25 mouse cellular contexts compared by ENCODE assay signal in the genomic region with DNA sequence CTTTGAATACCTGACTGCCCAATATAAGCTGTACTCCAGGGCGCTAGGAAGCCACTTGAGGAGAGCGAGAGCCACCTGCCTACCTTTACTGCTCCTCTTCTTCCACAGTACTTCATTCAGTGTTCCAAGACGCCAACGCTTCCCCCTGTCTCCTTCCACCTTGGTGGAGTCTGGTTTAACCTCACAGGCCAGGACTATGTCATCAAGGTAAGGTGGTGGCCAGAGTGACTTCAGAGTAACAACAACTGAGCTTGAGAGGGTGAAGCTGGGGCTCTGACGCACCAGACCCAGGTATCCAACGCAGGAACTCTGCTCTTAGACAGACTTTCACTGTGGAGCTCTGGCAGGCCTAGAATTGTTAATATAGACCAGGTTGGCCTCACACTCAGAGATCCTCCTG. TPM values are rescaled to one million over a fixed set of nuclear protein-coding genes. Genes with fewer than 3 reads are reported as not detected.
"Had no signal": no experiment of that assay in that cellular context is flagged by ENCODE, and none has a peak within 500 bp of the region (broad histone marks: within the 10 kb centered on the region; RNA-seq: fewer than 3 reads in every experiment).

No protein-coding gene starts in this region.

- H3K4me2 ChIP-seq: liver, embryonic 15.5 days had no signal

- H3K9ac ChIP-seq: limb, embryonic 13.5 days; liver, embryonic 12.5 days; liver, embryonic 15.5 days; stomach, embryonic 15.5 days had no signal

- ATAC-seq: liver, embryonic 12.5 days; midbrain, embryonic 16.5 days had no signal

- DNase-seq: kidney, adult 2 months; kidney, postnatal 25 days; layer of hippocampus, adult 9-11 months; liver; lung, adult 18-20 months; lung, postnatal 14 days; retina, postnatal 1 day; right cerebral cortex, postnatal 25 days; spleen, adult 18-20 months; thymus, adult 2 months; thymus, postnatal 14 days; thymus, postnatal 4 days had no signal

- H3K36me3 ChIP-seq: limb, embryonic 10.5 days; limb, embryonic 13.5 days; liver, embryonic 12.5 days; liver, embryonic 15.5 days; neural tube, embryonic 13.5 days; stomach, embryonic 15.5 days had no signal

- H3K4me3 ChIP-seq: limb, embryonic 10.5 days; liver, embryonic 12.5 days; liver, embryonic 15.5 days; myocyte had no signal

- H3K27ac ChIP-seq: kidney, postnatal 0 days; limb, embryonic 10.5 days; limb, embryonic 13.5 days; liver, embryonic 12.5 days; liver, embryonic 15.5 days; macrophage; stomach, embryonic 15.5 days had no signal

- H3K9me3 ChIP-seq: limb, embryonic 10.5 days; limb, embryonic 13.5 days; liver, embryonic 12.5 days; liver, embryonic 15.5 days; neural tube, embryonic 13.5 days; stomach, embryonic 15.5 days had no signal

RNA-seq across cellular contexts. Expression of gene Napsa, which starts 13.4 kb away (rescaled TPM):
- total RNA-seq: layer of hippocampus, adult 2 months; layer of hippocampus, postnatal 25 days had no signal
- polyA plus RNA-seq: myocyte had no signal

RNA-seq across cellular contexts. Expression of gene Spib, which starts 53.7 kb away (rescaled TPM):
- polyA plus RNA-seq: kidney, embryonic 14.5 days; limb, embryonic 10.5 days; liver, embryonic 12.5 days; midbrain, embryonic 16.5 days had no signal
